Mouse (Mus musculus) ZHBTc4 (cell line): Measurements from ENCODE around the gene Bak1.

ENCODE experiments used
- DNase-seq: peaks from one replicate; pipeline ENCODE4 v3.0.0-alpha.2; 2011; ENCODE audit warnings: low read depth, low spot score

Gene Bak1

GRCm38 (mm10) chr17:27048445-27049239 is 19.8 kb upstream of the Bak1 start:
- peak; percentile 54 for DNase-seq

- DNase-seq, result peak; percentile 90
These were observed 19.1 kb upstream of the Bak1 start for GRCm38 (mm10) chr17:27047762-27048444.

GRCm38 (mm10) chr17:27045164-27045563 is 16.4 kb upstream of the Bak1 start:
- DNase-seq, result peak; percentile 51

- DNase-seq, result peak; percentile 76
These were observed 14.0 kb upstream of the Bak1 start for GRCm38 (mm10) chr17:27042840-27043239.

- no peak for DNase-seq
These were observed 12.9 kb upstream of the Bak1 start for GRCm38 (mm10) chr17:27041787-27042055.

- peak; percentile 96 for DNase-seq
These were observed 12.4 kb upstream of the Bak1 start for GRCm38 (mm10) chr17:27041046-27041786.

GRCm38 (mm10) chr17:27040304-27041045 is 11.7 kb upstream of the Bak1 start:
- peak; percentile 88 for DNase-seq

- peak; percentile 73 for DNase-seq
These were observed 10.8 kb upstream of the Bak1 start for GRCm38 (mm10) chr17:27039432-27040102.

- peak; percentile 68 for DNase-seq
These were observed 9.7 kb upstream of the Bak1 start for GRCm38 (mm10) chr17:27038335-27039050.

- DNase-seq, result no peak
These were observed 7.7 kb upstream of the Bak1 start for GRCm38 (mm10) chr17:27036465-27036864.

- peak; percentile 96 for DNase-seq
These were observed 4.1 kb upstream of the Bak1 start for GRCm38 (mm10) chr17:27032869-27033268.

- DNase-seq, result peak; percentile 64
These were observed 3.5 kb upstream of the Bak1 start for GRCm38 (mm10) chr17:27032328-27032727.

- no peak for DNase-seq
These were observed 2.1 kb upstream of the Bak1 start for GRCm38 (mm10) chr17:27030896-27031295.

GRCm38 (mm10) chr17:27029431-27029830 is 622 bp upstream of the Bak1 start:
- DNase-seq, result no peak

- peak; percentile 96 for DNase-seq
These were observed 469 bp downstream of the Bak1 start for GRCm38 (mm10) chr17:27028284-27028795.

- peak; percentile 67 for DNase-seq
These were observed 1.1 kb downstream of the Bak1 start for GRCm38 (mm10) chr17:27027460-27028283.

- DNase-seq, result no peak
These were observed 2.9 kb downstream of the Bak1 start for GRCm38 (mm10) chr17:27025951-27026350.

- no peak for DNase-seq
These were observed 3.4 kb downstream of the Bak1 start for GRCm38 (mm10) chr17:27025326-27025902.

- no peak for DNase-seq
These were observed 5.5 kb downstream of the Bak1 start for GRCm38 (mm10) chr17:27023342-27023741.
